Mouse (Mus musculus) brain, embryonic 18.5 days (tissue): Measurements from ENCODE around the gene Leng1.

ENCODE experiments used
- DNase-seq: peaks from one replicate; pipeline ENCODE4 v3.0.0-alpha.2; 2012; ENCODE audit warnings: low read depth, low spot score

Leng1 gene

DNA sequence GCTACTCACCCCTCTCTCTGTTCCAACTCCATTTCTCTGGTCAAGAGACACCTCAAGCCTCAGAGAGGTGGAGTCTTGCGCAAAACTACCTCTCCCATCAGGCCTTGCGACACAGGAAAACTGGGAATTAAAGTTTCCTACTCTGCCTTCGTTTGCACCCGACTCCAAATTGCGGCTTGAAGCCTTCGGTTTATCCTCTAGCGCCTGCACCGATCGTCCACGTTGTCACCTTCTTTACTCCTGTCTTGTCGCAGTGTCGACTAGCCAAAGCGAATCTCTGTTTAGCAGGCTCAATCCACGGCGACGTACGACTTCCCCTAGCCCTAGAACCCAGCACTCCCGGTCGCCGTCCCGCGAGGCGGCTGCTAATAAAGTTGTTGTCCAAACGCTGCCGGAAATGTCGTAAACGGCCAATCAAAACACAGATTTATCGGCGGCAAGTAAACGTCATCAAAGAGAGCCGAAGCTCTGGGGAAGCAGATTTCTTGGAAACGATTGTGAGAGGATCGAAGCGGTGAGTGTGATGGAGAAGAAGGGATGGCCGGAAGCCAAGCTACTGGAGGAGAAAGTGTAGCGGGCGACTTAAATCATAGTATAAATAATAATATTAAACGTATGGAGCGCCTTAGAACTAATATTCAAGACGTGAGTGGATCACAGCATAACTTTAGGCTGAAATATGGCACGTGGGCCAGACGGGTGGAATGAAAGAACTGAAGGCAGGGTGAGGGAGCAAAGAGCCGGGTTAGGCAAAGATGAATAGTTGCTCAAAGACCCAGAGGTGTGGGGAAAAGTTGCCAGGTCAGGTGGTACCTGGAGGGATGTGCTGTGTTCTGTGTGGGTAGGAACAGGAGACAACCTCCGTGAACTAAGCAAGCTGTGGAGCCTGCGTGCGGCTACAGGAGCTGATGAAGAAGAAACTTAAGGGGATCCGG is 35.8 kb downstream of the Leng1 start, which contains the start of the genes Tfpt and Prpf31:
TSS of gene Tfpt (minus strand) at position 387 of the 935 bp plus-strand sequence.
TSS of gene Prpf31 (plus strand) at position 443 of the 935 bp plus-strand sequence.
- peak; percentile 94 for DNase-seq

DNA sequence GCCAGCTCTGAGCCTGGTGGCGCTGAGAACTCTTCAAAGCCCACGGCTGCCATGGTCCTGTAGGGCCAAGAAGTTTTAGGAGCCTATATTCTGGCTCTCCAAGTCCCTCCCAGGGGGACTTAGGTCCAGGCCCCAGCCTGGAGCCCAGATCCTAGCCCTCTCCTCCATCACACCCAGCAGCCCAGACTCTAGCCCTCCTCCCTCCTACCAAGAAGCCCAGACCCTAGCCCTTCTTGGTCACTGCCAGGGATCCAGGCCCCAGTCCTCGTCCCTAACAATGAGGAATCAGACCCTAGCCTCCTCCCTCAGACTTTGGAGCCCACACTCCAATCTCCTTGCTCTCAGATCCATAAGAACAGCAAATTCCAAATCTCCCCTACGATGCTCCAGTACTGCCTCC is 36.6 kb downstream of the Leng1 start:
- no peak for DNase-seq

DNA sequence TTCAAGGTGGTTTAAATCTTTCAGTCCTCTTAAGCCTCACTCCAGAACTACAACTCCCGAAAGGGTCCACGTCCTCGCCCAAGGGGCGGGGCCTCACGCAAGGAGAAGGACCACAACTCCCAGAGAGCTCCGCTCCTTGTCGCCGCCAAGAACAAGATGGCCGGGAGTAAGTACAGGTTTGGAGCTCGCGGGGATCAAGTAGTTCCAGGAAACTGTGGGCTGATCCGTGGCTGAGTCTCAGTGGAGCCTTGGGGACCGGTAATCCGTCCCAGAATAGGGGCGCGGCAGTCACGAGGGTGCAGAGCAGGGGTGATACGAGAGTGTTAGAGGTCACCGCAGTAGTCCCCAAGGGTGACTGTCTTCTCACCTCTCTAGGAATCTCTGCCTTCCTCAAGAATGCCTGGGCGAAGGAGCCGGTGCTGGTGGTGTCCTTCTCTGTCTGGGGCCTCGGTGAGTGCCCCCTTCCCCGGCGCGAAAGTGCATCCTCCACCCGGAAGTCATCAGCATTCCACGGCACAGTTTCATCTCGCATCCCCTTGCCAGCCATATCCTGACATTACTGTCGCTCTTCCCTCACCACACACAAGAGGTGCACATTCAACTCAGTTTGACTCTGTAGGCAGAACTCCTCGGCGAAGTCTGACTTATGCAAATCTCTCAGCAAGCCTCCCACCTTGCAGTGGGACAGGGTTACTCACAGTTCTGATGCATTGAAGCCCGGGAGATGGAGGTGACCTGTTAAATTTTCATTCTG is 48.2 kb downstream of the Leng1 start, which contains the start of gene Ndufa3:
TSS of gene Ndufa3 (plus strand) at position 132 of the 754 bp plus-strand sequence.
- peak; percentile 88 for DNase-seq

DNA sequence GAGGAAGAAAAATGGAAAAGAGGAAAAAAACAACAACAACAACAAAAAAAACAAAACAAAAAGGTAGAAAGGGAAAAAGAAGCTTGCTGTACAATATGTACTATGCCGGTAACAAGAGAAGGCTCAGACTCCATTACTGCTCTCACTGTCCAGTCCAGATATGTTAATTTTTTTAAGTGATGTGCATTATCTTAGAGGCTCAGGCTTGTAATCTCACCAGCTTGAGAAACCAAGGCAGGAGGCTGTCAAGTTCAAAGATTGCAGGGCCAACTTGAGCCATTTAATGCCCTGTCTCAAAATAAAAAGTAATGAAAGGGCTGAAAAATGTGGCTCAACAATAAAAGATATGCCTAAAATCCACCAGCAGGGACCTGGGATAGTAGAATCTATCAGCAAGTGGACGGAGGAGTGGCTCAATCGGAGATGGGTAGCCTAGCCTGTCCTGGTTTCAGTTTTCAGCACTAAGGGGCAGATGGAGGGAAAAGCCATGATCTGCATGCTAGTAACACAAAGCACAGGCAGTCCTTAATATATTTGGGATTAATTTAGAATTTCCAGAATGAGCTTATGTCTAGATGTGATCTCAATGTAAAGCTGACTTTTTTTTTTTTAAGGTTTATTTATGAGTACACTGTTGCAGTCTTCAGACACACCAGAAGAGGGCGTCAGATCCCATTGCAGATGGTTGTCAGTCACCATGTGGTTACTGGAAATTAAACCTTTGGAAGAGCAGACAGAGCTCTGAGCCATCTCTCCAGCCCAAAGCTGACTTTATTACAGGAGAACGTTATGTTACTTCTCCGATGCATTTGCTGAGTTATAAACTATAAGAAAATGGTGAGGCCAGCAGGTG is 49.0 kb downstream of the Leng1 start:
- no peak for DNase-seq

DNA sequence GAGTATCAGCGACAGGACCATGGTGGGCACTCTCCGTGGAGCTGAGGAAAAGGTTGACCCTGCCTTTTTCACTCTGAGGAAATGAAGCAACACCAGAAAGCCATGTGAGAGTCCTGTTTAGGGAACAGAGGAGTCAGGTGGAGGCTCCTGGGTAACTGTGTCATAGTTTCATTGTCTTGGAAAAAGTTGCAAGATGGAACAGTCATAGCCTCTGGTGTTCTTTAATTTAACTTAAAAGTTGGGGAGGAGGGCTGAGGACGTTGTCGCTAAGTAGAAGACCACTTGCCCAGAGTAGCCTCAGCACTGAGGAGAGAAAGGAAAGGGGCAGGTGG is 49.6 kb downstream of the Leng1 start, which contains the start of gene Oscar:
TSS of gene Oscar (minus strand) at position 101 of the 332 bp plus-strand sequence.
- no peak for DNase-seq

DNA sequence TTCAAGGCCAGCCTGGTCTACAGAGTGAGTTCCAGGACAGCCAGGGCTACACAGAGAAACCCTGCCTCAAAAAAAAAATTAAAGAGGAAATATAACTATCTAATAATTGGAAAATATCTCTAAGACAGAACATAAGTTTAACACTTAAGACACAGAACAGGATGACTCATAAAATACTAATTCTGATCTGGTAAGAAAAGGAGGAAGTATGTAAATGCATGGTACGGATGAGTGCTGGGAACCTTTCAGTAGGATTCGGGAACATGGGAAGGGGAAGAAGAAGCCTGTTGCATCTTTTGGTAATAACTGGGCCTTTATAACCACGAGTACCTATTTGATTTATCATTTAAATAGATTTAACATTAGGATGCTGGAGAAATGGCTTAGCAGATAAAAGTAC is 51.6 kb downstream of the Leng1 start:
- no peak for DNase-seq

DNA sequence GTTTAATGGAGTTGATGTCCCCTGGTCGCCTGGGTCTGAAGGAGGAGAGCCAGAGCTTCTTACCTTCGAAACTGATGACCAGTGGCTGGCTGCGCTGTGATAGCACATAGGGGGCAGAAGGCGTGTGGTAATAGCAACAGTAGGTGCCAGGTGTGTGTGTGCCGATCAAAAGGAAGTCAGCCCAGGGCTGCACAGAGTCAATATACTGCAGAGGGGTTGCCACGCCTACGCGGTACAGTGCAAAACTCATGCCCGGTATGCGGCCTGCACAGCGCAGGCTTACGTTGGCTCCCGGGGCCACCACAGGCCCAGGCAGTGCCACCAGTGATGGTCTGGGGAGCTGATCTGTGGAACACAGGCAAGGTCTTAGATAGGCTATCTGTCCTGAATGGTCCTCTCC is 54.6 kb downstream of the Leng1 start:
- DNase-seq: no peak

DNA sequence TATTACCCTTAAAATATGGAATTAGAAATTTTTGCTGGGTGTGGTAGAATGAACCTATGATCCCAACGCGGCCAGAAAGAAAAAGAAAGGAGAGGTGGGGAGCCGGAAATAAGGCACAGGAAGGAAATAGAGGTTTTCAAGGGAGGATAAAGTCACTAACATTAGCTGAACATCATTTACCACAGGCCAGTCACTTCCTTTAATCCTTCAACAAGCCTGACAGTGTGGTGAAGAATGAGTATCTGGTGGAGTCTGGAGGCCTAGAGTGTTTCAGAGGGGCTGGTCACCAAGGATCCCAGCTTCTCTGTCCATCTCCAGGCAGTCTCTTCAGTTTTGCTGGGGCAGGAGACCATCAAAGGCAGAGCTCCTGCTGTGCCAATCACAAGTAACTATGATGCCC is 55.2 kb downstream of the Leng1 start:
- DNase-seq: no peak
